Mouse (Mus musculus): Measurements from ENCODE around the gene Speer4c. TPM values are rescaled to one million over a fixed set of nuclear protein-coding genes. Genes with fewer than 3 reads are reported as not detected.
A peak's percentile ranks its signal among the peaks of the same experiment; 100 is the strongest.
"Not testable (repeated sequence)": the region's sequence is repeated elsewhere in the genome, so short reads cannot be mapped to it uniquely, and the experiment has no call there.

Gene Speer4c
- polyA plus RNA-seq, 1 experiment from 2014 or later: not detected

GRCm38 (mm10) chr5:15688874-15689658 lies 25.0 kb downstream of the Speer4c start:
- H3K4me1 ChIP-seq (replicated peaks; ENCODE audit: insufficient read depth, low read length); H3K27ac ChIP-seq; H3K4me2 ChIP-seq (ENCODE audit: low read length); H3K36me3 ChIP-seq (ENCODE audit: insufficient read depth, low read length); H3K9ac ChIP-seq (ENCODE audit: low read depth, low read length); DNase-seq (ENCODE audit: low spot score); H3K27me3 ChIP-seq (ENCODE audit: insufficient read depth, low read length); H3K4me3 ChIP-seq (replicated peaks; ENCODE audit: low read depth, low read length); H3K9me3 ChIP-seq (replicated peaks; ENCODE audit: low read length): not testable (repeated sequence)
- ATAC-seq (replicated peaks; ENCODE audit: low FRiP score, low read depth): peak; percentile 84
- WGBS: 57% methylated on average over 4 of the region's 4 CpGs

- 78% methylated on average over 7 of the region's 10 CpGs for WGBS
- not testable (repeated sequence) for H3K27me3 ChIP-seq (ENCODE audit: insufficient read depth, low read length); H3K9ac ChIP-seq (ENCODE audit: low read depth, low read length); H3K4me3 ChIP-seq (replicated peaks; ENCODE audit: low read depth, low read length); H3K36me3 ChIP-seq (ENCODE audit: insufficient read depth, low read length); H3K9me3 ChIP-seq (replicated peaks; ENCODE audit: low read length); H3K4me1 ChIP-seq (replicated peaks; ENCODE audit: insufficient read depth, low read length); DNase-seq (ENCODE audit: low spot score); H3K4me2 ChIP-seq (ENCODE audit: low read length); H3K27ac ChIP-seq
- peak; percentile 83 for ATAC-seq (replicated peaks; ENCODE audit: low FRiP score, low read depth)
Measured at GRCm38 (mm10) chr5:15681301-15682035, 32.6 kb downstream of the Speer4c start.

GRCm38 (mm10) chr5:15679980-15680949 lies 33.8 kb downstream of the Speer4c start:
- WGBS: 68% methylated on average over 13 of the region's 13 CpGs
- not testable (repeated sequence) for DNase-seq (ENCODE audit: low spot score); H3K36me3 ChIP-seq (ENCODE audit: insufficient read depth, low read length); H3K4me1 ChIP-seq (replicated peaks; ENCODE audit: insufficient read depth, low read length); H3K27ac ChIP-seq; H3K4me3 ChIP-seq (replicated peaks; ENCODE audit: low read depth, low read length); H3K9ac ChIP-seq (ENCODE audit: low read depth, low read length); H3K27me3 ChIP-seq (ENCODE audit: insufficient read depth, low read length); H3K4me2 ChIP-seq (ENCODE audit: low read length); H3K9me3 ChIP-seq (replicated peaks; ENCODE audit: low read length)
- peak; percentile 83 for ATAC-seq (replicated peaks; ENCODE audit: low FRiP score, low read depth)

- WGBS: 67% methylated on average over 2 of the region's 2 CpGs
- not testable (repeated sequence) for DNase-seq (ENCODE audit: low spot score); H3K9ac ChIP-seq (ENCODE audit: low read depth, low read length); H3K36me3 ChIP-seq (ENCODE audit: insufficient read depth, low read length); H3K4me1 ChIP-seq (replicated peaks; ENCODE audit: insufficient read depth, low read length); H3K4me2 ChIP-seq (ENCODE audit: low read length); H3K27me3 ChIP-seq (ENCODE audit: insufficient read depth, low read length); H3K27ac ChIP-seq; H3K4me3 ChIP-seq (replicated peaks; ENCODE audit: low read depth, low read length); H3K9me3 ChIP-seq (replicated peaks; ENCODE audit: low read length); ATAC-seq (replicated peaks; ENCODE audit: low FRiP score, low read depth)
Measured at GRCm38 (mm10) chr5:15678907-15679306, 35.2 kb downstream of the Speer4c start.

DNA sequence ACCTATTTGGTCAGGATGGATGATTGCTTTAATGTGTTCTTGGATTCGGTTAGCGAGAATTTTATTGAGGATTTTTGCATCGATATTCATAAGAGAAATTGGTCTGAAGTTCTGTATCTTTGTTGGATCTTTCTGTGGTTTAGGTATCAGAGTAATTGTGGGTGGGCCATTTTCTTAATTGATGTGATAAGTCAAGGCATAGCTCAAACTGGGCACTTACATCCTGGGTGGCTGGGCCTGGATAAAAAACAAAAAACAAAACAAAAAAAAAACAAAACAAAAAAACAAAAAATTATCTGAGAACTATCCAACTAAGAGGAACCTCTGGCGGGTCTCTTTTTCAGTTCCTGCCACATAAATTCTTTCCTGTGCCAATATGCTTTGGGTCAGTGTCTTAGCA lies 36.3 kb downstream of the Speer4c start:
- H3K27me3 ChIP-seq (ENCODE audit: insufficient read depth, low read length); H3K4me3 ChIP-seq (replicated peaks; ENCODE audit: low read depth, low read length); H3K9ac ChIP-seq (ENCODE audit: low read depth, low read length); H3K9me3 ChIP-seq (replicated peaks; ENCODE audit: low read length); H3K4me1 ChIP-seq (replicated peaks; ENCODE audit: insufficient read depth, low read length); H3K36me3 ChIP-seq (ENCODE audit: insufficient read depth, low read length); H3K27ac ChIP-seq; H3K4me2 ChIP-seq (ENCODE audit: low read length); DNase-seq (ENCODE audit: low spot score): not testable (repeated sequence)
- peak; percentile 78; the same call in 1 of the 2 replicates for ATAC-seq (replicated peaks; ENCODE audit: low FRiP score, low read depth)
- WGBS: 78% methylated on average over 2 of the region's 4 CpGs

- peak; percentile 77 for ATAC-seq (replicated peaks; ENCODE audit: low FRiP score, low read depth)
- WGBS: 90% methylated on average over 5 of the region's 8 CpGs
- H3K36me3 ChIP-seq (ENCODE audit: insufficient read depth, low read length); H3K27me3 ChIP-seq (ENCODE audit: insufficient read depth, low read length); H3K27ac ChIP-seq; H3K4me3 ChIP-seq (replicated peaks; ENCODE audit: low read depth, low read length); H3K4me1 ChIP-seq (replicated peaks; ENCODE audit: insufficient read depth, low read length); DNase-seq (ENCODE audit: low spot score); H3K4me2 ChIP-seq (ENCODE audit: low read length); H3K9ac ChIP-seq (ENCODE audit: low read depth, low read length): not testable (repeated sequence)
- H3K9me3 ChIP-seq (replicated peaks; ENCODE audit: low read length): peaks cover 10% of the 10 kb centered on the region; the same call in 1 of the 2 replicates
Measured at GRCm38 (mm10) chr5:15674429-15675244, 39.4 kb downstream of the Speer4c start.

DNA sequence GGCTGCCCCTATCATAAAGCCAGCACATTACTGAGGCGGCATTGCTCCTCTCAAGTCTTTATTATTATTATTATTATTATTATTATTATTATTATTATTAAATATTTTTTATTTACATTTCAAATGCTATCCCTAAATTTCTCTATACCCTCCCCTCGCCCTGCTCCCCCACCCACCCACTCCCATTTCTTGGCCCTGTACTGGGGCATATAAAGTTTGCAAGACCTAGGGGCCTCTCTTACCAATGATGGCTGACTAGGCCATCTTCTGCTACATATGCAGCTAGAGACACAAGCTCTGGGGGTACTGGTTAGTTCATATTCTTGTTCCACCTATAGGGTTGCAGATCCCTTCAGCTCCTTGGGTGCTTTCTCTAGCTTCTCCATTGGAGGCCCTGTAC lies 40.1 kb downstream of the Speer4c start:
- H3K27me3 ChIP-seq (ENCODE audit: insufficient read depth, low read length); H3K36me3 ChIP-seq (ENCODE audit: insufficient read depth, low read length); H3K4me1 ChIP-seq (replicated peaks; ENCODE audit: insufficient read depth, low read length); H3K9me3 ChIP-seq (replicated peaks; ENCODE audit: low read length); DNase-seq (ENCODE audit: low spot score); H3K9ac ChIP-seq (ENCODE audit: low read depth, low read length); ATAC-seq (replicated peaks; ENCODE audit: low FRiP score, low read depth); H3K4me2 ChIP-seq (ENCODE audit: low read length); H3K4me3 ChIP-seq (replicated peaks; ENCODE audit: low read depth, low read length); H3K27ac ChIP-seq: not testable (repeated sequence)
- 63% methylated on average over 2 of the region's 2 CpGs for WGBS

- 83% methylated on average over 7 of the region's 18 CpGs for WGBS
- ATAC-seq (replicated peaks; ENCODE audit: low FRiP score, low read depth); H3K4me2 ChIP-seq (ENCODE audit: low read length); H3K4me3 ChIP-seq (replicated peaks; ENCODE audit: low read depth, low read length); H3K9me3 ChIP-seq (replicated peaks; ENCODE audit: low read length); H3K4me1 ChIP-seq (replicated peaks; ENCODE audit: insufficient read depth, low read length); H3K27ac ChIP-seq; H3K36me3 ChIP-seq (ENCODE audit: insufficient read depth, low read length); DNase-seq (ENCODE audit: low spot score); H3K27me3 ChIP-seq (ENCODE audit: insufficient read depth, low read length); H3K9ac ChIP-seq (ENCODE audit: low read depth, low read length): not testable (repeated sequence)
Measured at GRCm38 (mm10) chr5:15670789-15671188, 43.3 kb downstream of the Speer4c start.

Measured in kidney, postnatal 0 days (tissue).